Mouse (Mus musculus) testis, adult 2 months (tissue): ENCODE measurements at regions not wholly inside any gene's neighbourhood (a gene's known extent, or its start where the extent isn't known, plus 50 kb on each side); places are given as distances from the start of the nearest gene placed in this dataset.

ENCODE experiments used
- CTCF ChIP-seq: fragments of 200-500 bp; IDR thresholded peaks from 2 replicates; pipeline ENCODE4 v1.5.1; 2012; ENCODE audit warnings: low read depth, mild to moderate bottlenecking, inconsistent platforms, low read length, moderate library complexity; ENCODE audit not compliant: control insufficient read depth, insufficient read depth, insufficient replicate concordance
- POLR2A ChIP-seq: fragments of 200-500 bp; IDR thresholded peaks from 2 replicates; pipeline ENCODE4 v1.6.1; 2012; ENCODE audit warnings: low read depth, mild to moderate bottlenecking, inconsistent platforms, low read length, moderate library complexity; ENCODE audit not compliant: control insufficient read depth

DNA sequence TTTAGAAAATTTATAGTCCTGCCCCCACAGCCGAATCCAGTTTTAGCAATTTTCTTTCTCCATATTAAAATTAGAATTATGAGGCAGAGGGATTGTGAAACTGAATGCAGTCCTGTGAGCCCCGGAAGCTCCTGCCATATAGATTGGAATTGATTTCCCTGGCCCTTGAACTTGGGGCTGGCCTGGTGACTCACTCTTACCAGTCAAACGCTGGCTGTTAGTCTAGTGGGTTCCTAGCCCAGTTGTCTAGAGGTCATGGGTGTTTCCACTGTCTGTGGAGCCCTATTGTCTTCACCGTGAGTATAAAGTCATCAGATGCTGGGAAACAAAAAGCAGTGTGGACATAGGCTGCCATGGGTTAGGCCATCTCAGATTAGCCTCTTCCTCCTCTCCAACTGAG lies 173.2 kb upstream of the Camk1g start:
- TF ChIP-seq POLR2A: no peak
- no peak for TF ChIP-seq CTCF
